Mouse (Mus musculus): ENCODE results near the gene Cenpu.

The Cenpu gene

GRCm38 (mm10) chr8:46551615-46552440 lies at the start of gene Cenpu:
Cenpu (plus strand) TSS chr8:46552028.
- in situ Hi-C loops (cut with MboI; ENCODE audit: unreplicated experiment in 2 of 2): loop anchor here in 1 of 2 experiments (10.0 kb wide), 1 partner anchor 393 kb away; no protein-coding TSS in a partner anchor

GRCm38 (mm10) chr8:46502333-46503071 lies 49.3 kb upstream of the Cenpu start:
- in situ Hi-C loops (cut with MboI; ENCODE audit: unreplicated experiment in 2 of 2): loop anchor here in 1 of 2 experiments (25.0 kb wide), 1 partner anchor 515 kb away; the partner anchor contains the start of genes 1700029J07Rik, Lrp2bp and Ufsp2

GRCm38 (mm10) chr8:46503072-46503695 lies 48.6 kb upstream of the Cenpu start:
- in situ Hi-C loops (cut with MboI; ENCODE audit: unreplicated experiment in 2 of 2): loop anchor here in 1 of 2 experiments (25.0 kb wide), 1 partner anchor 516 kb away; the partner anchor contains the start of genes 1700029J07Rik, Lrp2bp and Ufsp2

- in situ Hi-C loops (cut with MboI; ENCODE audit: unreplicated experiment in 2 of 2): loop anchor here in 1 of 2 experiments (25.0 kb wide), 1 partner anchor 517 kb away; the partner anchor contains the start of genes 1700029J07Rik, Lrp2bp and Ufsp2
Measured at GRCm38 (mm10) chr8:46504196-46504595, 47.6 kb upstream of the Cenpu start.

GRCm38 (mm10) chr8:46508488-46509395 lies 43.1 kb upstream of the Cenpu start:
- in situ Hi-C loops (cut with MboI; ENCODE audit: unreplicated experiment in 2 of 2): loop anchor here (5.0 to 25.0 kb wide), 2 partner anchors 36 to 521 kb away; partner anchors contain the start of genes 1700029J07Rik (in 1 of the 2), Acsl1 (in 1 of the 2), Lrp2bp (in 1 of the 2) and Ufsp2 (in 1 of the 2)

- in situ Hi-C loops (cut with MboI; ENCODE audit: unreplicated experiment in 2 of 2): loop anchor here (5.0 to 25.0 kb wide), 2 partner anchors 37 to 522 kb away; partner anchors contain the start of genes 1700029J07Rik (in 1 of the 2), Acsl1 (in 1 of the 2), Lrp2bp (in 1 of the 2) and Ufsp2 (in 1 of the 2)
Measured at GRCm38 (mm10) chr8:46509474-46509873, 42.4 kb upstream of the Cenpu start.

- in situ Hi-C loops (cut with MboI; ENCODE audit: unreplicated experiment in 2 of 2): loop anchor here in 1 of 2 experiments (5.0 to 25.0 kb wide), 2 partner anchors 44 to 524 kb away; partner anchors contain the start of genes 1700029J07Rik, Lrp2bp and Ufsp2
Measured at GRCm38 (mm10) chr8:46511336-46511735, 40.5 kb upstream of the Cenpu start.

GRCm38 (mm10) chr8:46512538-46512937 lies 39.3 kb upstream of the Cenpu start:
- in situ Hi-C loops (cut with MboI; ENCODE audit: unreplicated experiment in 2 of 2): loop anchor here in 1 of 2 experiments (5.0 to 25.0 kb wide), 2 partner anchors 45 to 525 kb away; partner anchors contain the start of genes 1700029J07Rik, Lrp2bp and Ufsp2

GRCm38 (mm10) chr8:46514027-46514426 lies 37.8 kb upstream of the Cenpu start:
- in situ Hi-C loops (cut with MboI; ENCODE audit: unreplicated experiment in 2 of 2): loop anchor here in 1 of 2 experiments (5.0 to 25.0 kb wide), 2 partner anchors 47 to 527 kb away; partner anchors contain the start of genes 1700029J07Rik, Lrp2bp and Ufsp2

GRCm38 (mm10) chr8:46520667-46521066 lies 31.2 kb upstream of the Cenpu start:
- in situ Hi-C loops (cut with MboI; ENCODE audit: unreplicated experiment in 2 of 2): loop anchor here in 1 of 2 experiments (25.0 kb wide), 1 partner anchor 533 kb away; the partner anchor contains the start of genes 1700029J07Rik, Lrp2bp and Ufsp2

- in situ Hi-C loops (cut with MboI; ENCODE audit: unreplicated experiment in 2 of 2): loop anchor here in 1 of 2 experiments (25.0 kb wide), 1 partner anchor 339 kb away; no protein-coding TSS in a partner anchor
Measured at GRCm38 (mm10) chr8:46526098-46526497, 25.7 kb upstream of the Cenpu start.

- in situ Hi-C loops (cut with MboI; ENCODE audit: unreplicated experiment in 2 of 2): loop anchor here in 1 of 2 experiments (25.0 kb wide), 1 partner anchor 340 kb away; no protein-coding TSS in a partner anchor
Measured at GRCm38 (mm10) chr8:46526821-46527220, 25.0 kb upstream of the Cenpu start.

- in situ Hi-C loops (cut with MboI; ENCODE audit: unreplicated experiment in 2 of 2): loop anchor here in 1 of 2 experiments (25.0 kb wide), 1 partner anchor 342 kb away; no protein-coding TSS in a partner anchor
Measured at GRCm38 (mm10) chr8:46529508-46529907, 22.3 kb upstream of the Cenpu start.

GRCm38 (mm10) chr8:46530541-46530940 lies 21.3 kb upstream of the Cenpu start:
- in situ Hi-C loops (cut with MboI; ENCODE audit: unreplicated experiment in 2 of 2): loop anchor here in 1 of 2 experiments (25.0 kb wide), 1 partner anchor 343 kb away; no protein-coding TSS in a partner anchor

- in situ Hi-C loops (cut with MboI; ENCODE audit: unreplicated experiment in 2 of 2): loop anchor here in 1 of 2 experiments (25.0 kb wide), 1 partner anchor 347 kb away; no protein-coding TSS in a partner anchor
Measured at GRCm38 (mm10) chr8:46533926-46534325, 17.9 kb upstream of the Cenpu start.

GRCm38 (mm10) chr8:46539701-46540100 lies 12.1 kb upstream of the Cenpu start:
- in situ Hi-C loops (cut with MboI; ENCODE audit: unreplicated experiment in 2 of 2): loop anchor here in 1 of 2 experiments (25.0 kb wide), 1 partner anchor 352 kb away; no protein-coding TSS in a partner anchor

- in situ Hi-C loops (cut with MboI; ENCODE audit: unreplicated experiment in 2 of 2): loop anchor here in 1 of 2 experiments (25.0 kb wide), 1 partner anchor 356 kb away; no protein-coding TSS in a partner anchor
Measured at GRCm38 (mm10) chr8:46543191-46543590, 8.6 kb upstream of the Cenpu start.

GRCm38 (mm10) chr8:46543662-46544061 lies 8.2 kb upstream of the Cenpu start:
- in situ Hi-C loops (cut with MboI; ENCODE audit: unreplicated experiment in 2 of 2): loop anchor here in 1 of 2 experiments (25.0 kb wide), 1 partner anchor 356 kb away; no protein-coding TSS in a partner anchor
